Mouse (Mus musculus) spleen, embryonic (tissue): ENCODE data around the gene Terb1.

Experiments
- CTCF ChIA-PET: fragments of 350-600 bp; sonication (Branson Sonifier 250); formaldehyde crosslinking; loops from one replicate; lab custom pipeline; 2022; lab: Charles Lee

Terb1 gene

GRCm38 (mm10) chr8:104452177-104452576 is 57.5 kb downstream of the Terb1 start:
- CTCF ChIA-PET, result no interaction called here

- CTCF ChIA-PET, result interaction anchor here (0.7 kb wide), 1 partner anchor 361 kb away, joined by 3 read pairs; no protein-coding TSS in a partner anchor
These were observed 60.9 kb downstream of the Terb1 start for GRCm38 (mm10) chr8:104448796-104449195.

- CTCF ChIA-PET, result no interaction called here
These were observed 63.7 kb downstream of the Terb1 start for GRCm38 (mm10) chr8:104446016-104446415.

GRCm38 (mm10) chr8:104445248-104445647 is 64.5 kb downstream of the Terb1 start:
- CTCF ChIA-PET, result no interaction called here

GRCm38 (mm10) chr8:104443125-104443679 is 66.5 kb downstream of the Terb1 start:
- CTCF ChIA-PET, result interaction anchor here (0.6 to 0.9 kb wide), 3 partner anchors 101 to 211 kb away, joined by 3 to 7 read pairs (median 7); partner anchors contain the start of gene Cmtm3

- CTCF ChIA-PET, result interaction anchor here (0.6 to 0.9 kb wide), 3 partner anchors 100 to 210 kb away, joined by 3 to 7 read pairs (median 7); partner anchors contain the start of gene Cmtm3
These were observed 67.2 kb downstream of the Terb1 start, which contains the start of gene Dync1li2 for GRCm38 (mm10) chr8:104442299-104443124. Gene Dync1li2 (minus strand): TSS chr8:104443047.

- CTCF ChIA-PET, result no interaction called here
These were observed 68.1 kb downstream of the Terb1 start for GRCm38 (mm10) chr8:104441613-104442012.

GRCm38 (mm10) chr8:104439461-104439860 is 70.2 kb downstream of the Terb1 start:
- CTCF ChIA-PET, result no interaction called here

- CTCF ChIA-PET, result no interaction called here
These were observed 72.1 kb downstream of the Terb1 start for GRCm38 (mm10) chr8:104437494-104438135.

- CTCF ChIA-PET, result no interaction called here
These were observed 73.1 kb downstream of the Terb1 start for GRCm38 (mm10) chr8:104436591-104436990.

GRCm38 (mm10) chr8:104436038-104436437 is 73.7 kb downstream of the Terb1 start:
- CTCF ChIA-PET, result no interaction called here

- CTCF ChIA-PET, result interaction anchor here (0.5 kb wide), 1 partner anchor 147 kb away, joined by 3 read pairs; no protein-coding TSS in a partner anchor
These were observed 74.8 kb downstream of the Terb1 start for GRCm38 (mm10) chr8:104434826-104435354.

- CTCF ChIA-PET, result no interaction called here
These were observed 75.4 kb downstream of the Terb1 start for GRCm38 (mm10) chr8:104434275-104434674.

- CTCF ChIA-PET, result interaction anchor here (0.6 to 0.7 kb wide), 3 partner anchors 78 to 196 kb away, joined by 4 to 15 read pairs (median 10); no protein-coding TSS in a partner anchor
These were observed 76.4 kb downstream of the Terb1 start for GRCm38 (mm10) chr8:104433191-104433842.

- CTCF ChIA-PET, result interaction anchor here (0.6 kb wide), 3 partner anchors 42 to 84 kb away, joined by 4 to 10 read pairs (median 4); no protein-coding TSS in a partner anchor
These were observed 77.1 kb downstream of the Terb1 start for GRCm38 (mm10) chr8:104432656-104433055.

GRCm38 (mm10) chr8:104430230-104430629 is 79.5 kb downstream of the Terb1 start:
- CTCF ChIA-PET, result no interaction called here

- CTCF ChIA-PET, result no interaction called here
These were observed 82.0 kb downstream of the Terb1 start for GRCm38 (mm10) chr8:104427703-104428102.

- CTCF ChIA-PET, result no interaction called here
These were observed 87.4 kb downstream of the Terb1 start for GRCm38 (mm10) chr8:104422313-104422712.

GRCm38 (mm10) chr8:104416022-104416421 is 93.7 kb downstream of the Terb1 start:
- CTCF ChIA-PET, result no interaction called here

GRCm38 (mm10) chr8:104414204-104414603 is 95.5 kb downstream of the Terb1 start:
- CTCF ChIA-PET, result no interaction called here

- CTCF ChIA-PET, result no interaction called here
These were observed 95.9 kb downstream of the Terb1 start for GRCm38 (mm10) chr8:104413770-104414169.
